Mouse (Mus musculus): ENCODE measurements around the gene Cnpy3. TPM values are rescaled to one million over a fixed set of nuclear protein-coding genes. Genes with fewer than 3 reads are reported as not detected.
"Not testable (repeated sequence)": the region's sequence is repeated elsewhere in the genome, so short reads cannot be mapped to it uniquely, and the experiment has no call there.

Gene Cnpy3
- polyA plus RNA-seq (2012): 3.0 and 3.2 TPM in 2 replicates

DNA sequence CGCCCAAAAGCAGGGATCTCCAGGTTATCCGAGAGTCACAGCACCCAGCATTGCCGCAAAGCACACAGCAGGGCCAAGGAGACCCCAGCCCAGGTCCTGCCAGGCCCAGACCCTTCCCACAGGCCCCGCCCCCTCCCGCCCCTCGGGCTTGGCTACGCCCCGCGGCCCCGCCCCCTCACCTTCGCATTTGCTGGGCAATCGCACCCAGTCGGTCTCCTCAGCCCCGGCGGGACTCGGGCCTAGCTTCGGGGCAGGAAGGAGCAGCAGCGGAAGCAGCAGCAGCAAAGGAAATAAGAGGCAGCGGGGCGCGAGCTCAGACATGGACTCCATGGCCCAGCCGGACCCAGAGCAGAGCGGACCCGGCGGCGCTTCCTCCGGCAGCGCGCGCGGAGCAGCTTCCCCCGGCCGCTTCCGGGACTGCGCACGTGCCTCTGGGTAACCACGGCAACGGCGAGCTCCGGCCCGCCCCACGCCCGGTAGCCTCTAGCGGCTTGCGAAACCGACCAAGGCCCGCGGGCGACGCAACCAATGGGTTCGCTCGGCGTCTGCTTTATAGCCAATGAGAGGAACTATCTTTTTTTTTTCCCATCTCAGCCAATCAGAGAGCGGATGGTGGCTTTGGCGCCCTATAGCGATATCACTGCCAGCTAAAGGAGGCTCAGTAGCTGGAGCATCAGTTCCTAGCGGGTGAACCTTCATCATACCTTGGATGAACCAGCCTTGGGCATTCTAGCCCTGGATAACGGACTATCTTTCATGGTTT is at the start of gene Cnpy3:
Gene Cnpy3 (minus strand): TSS at position 421 of the 763 bp plus-strand sequence.
- H3K4me3 ChIP-seq (replicated peaks): peak within 1 kb of the TSS; percentile 87
- peaks cover 12% of the 10 kb centered on the region for H3K36me3 ChIP-seq (ENCODE audit: control insufficient read depth)
- peaks cover 26% of the 10 kb centered on the region for H3K4me1 ChIP-seq (ENCODE audit: control insufficient read depth)
- TF ChIP-seq GATA1 (IDR thresholded peaks at IDR 0.05; ENCODE audit: low read length) (no peak), TAL1 (IDR thresholded peaks at IDR 0.05; ENCODE audit: low read length) (no peak)
- H3K9me3 ChIP-seq (ENCODE audit: control insufficient read depth, low read length): peaks cover 5% of the 10 kb centered on the region
- peaks cover 2% of the 10 kb centered on the region for H3K27me3 ChIP-seq (ENCODE audit: control insufficient read depth)

DNA sequence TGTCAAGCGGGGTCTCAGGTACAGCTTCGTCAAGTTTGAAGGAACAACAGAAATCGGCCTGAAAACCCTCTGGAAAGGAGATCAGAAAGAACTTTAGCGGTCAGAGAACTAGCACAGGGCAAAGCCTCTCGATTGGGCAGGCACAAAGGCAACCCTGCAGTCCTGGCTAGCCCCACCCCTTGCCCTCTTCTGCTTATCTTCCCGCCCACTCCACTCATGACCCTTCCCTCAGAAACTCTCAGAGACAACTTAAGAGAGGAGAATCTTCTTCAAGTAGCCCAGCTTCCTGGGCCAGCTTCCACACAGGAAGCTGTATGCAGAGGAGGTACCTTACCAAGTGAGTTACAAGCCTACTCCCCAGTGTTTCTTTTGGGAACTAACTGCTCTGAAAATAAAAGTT is 49.7 kb upstream of the Cnpy3 start:
- Histone ChIP-seq H3K36me3 (ENCODE audit: control insufficient read depth) (peaks cover 68% of the 10 kb centered on the region), H3K9me3 (ENCODE audit: control insufficient read depth, low read length) (no peaks in the 10 kb centered on the region), H3K4me3 (replicated peaks) (no peak overlapping the region), H3K27me3 (ENCODE audit: control insufficient read depth) (no peaks in the 10 kb centered on the region), H3K4me1 (ENCODE audit: control insufficient read depth) (peaks cover 4% of the 10 kb centered on the region)
- TF ChIP-seq GATA1 (IDR thresholded peaks at IDR 0.05; ENCODE audit: low read length) (no peak), TAL1 (IDR thresholded peaks at IDR 0.05; ENCODE audit: low read length) (no peak)

DNA sequence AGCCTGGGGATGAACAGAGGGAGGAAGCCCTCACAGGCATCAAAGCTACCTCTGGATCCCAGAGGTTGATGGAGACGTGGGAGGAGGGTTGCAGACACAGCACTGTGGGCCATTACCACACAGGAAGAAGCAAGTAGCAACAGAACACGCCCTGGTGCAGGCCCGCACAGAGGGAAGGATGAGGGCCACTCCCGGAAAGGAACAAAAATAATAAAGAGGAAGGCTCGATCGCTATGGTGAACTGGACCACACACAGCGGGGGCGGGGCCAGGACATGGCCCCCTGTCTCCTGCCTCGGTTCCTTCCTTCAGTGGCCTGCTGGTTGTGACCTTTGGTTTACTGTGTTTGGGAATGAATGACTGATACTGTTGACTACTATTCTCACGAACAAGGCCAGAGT is 47.7 kb upstream of the Cnpy3 start:
- Histone ChIP-seq H3K4me1 (ENCODE audit: control insufficient read depth) (peaks cover 4% of the 10 kb centered on the region), H3K27me3 (ENCODE audit: control insufficient read depth) (no peaks in the 10 kb centered on the region), H3K9me3 (ENCODE audit: control insufficient read depth, low read length) (no peaks in the 10 kb centered on the region), H3K36me3 (ENCODE audit: control insufficient read depth) (peaks cover 48% of the 10 kb centered on the region), H3K4me3 (replicated peaks) (no peak overlapping the region)
- TF ChIP-seq GATA1 (IDR thresholded peaks at IDR 0.05; ENCODE audit: low read length): no peak
- TF ChIP-seq TAL1 (IDR thresholded peaks at IDR 0.05; ENCODE audit: low read length): no peak

DNA sequence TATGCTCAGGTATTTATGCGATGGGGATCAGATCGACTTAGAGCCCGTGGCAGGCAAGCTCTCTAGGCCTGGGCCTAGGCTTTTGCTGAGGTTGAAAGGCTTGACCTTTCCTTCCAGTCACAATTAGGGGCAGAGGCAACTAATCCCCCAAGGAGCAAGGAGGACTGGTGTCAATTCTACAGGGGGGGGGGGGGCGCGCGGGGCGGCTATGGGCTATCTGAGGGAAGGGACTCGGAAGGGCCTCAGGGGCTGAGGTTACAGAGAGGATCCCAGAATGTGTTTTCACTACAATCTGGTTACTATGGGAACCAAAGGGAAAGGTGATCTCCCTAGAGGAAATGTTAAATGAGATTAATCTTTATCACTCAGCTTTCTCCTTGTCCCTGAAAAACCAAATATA is 45.4 kb upstream of the Cnpy3 start:
- TF ChIP-seq GATA1 (IDR thresholded peaks at IDR 0.05; ENCODE audit: low read length) (no peak), TAL1 (IDR thresholded peaks at IDR 0.05; ENCODE audit: low read length) (no peak)
- H3K36me3 ChIP-seq (ENCODE audit: control insufficient read depth): peaks cover 41% of the 10 kb centered on the region
- H3K9me3 ChIP-seq (ENCODE audit: control insufficient read depth, low read length): no peaks in the 10 kb centered on the region
- peaks cover 10% of the 10 kb centered on the region for H3K4me1 ChIP-seq (ENCODE audit: control insufficient read depth)
- H3K4me3 ChIP-seq (replicated peaks): no peak overlapping the region
- no peaks in the 10 kb centered on the region for H3K27me3 ChIP-seq (ENCODE audit: control insufficient read depth)

DNA sequence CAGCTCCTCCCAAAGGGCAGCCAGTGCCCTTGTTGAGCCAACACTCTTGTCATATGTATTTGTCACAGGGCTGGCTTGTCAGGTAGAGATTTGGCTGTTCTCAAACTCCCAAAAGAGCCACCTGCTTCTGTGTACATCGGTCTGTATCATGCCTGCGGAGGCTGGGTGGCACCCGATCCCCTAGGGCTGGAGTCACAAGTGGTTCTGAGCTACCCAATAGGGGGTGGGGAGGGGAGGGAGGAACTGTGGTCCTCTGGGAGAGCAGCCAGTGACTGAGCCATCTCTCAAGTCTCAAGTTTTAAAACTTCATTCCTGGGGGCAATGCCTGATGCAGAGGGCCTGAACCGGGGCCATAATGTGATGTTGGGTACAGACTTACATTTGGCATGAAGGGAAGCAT is 44.7 kb upstream of the Cnpy3 start:
- no peaks in the 10 kb centered on the region for H3K9me3 ChIP-seq (ENCODE audit: control insufficient read depth, low read length)
- TF ChIP-seq GATA1 (IDR thresholded peaks at IDR 0.05; ENCODE audit: low read length) (no peak), TAL1 (IDR thresholded peaks at IDR 0.05; ENCODE audit: low read length) (no peak)
- H3K4me1 ChIP-seq (ENCODE audit: control insufficient read depth): peaks cover 8% of the 10 kb centered on the region
- H3K27me3 ChIP-seq (ENCODE audit: control insufficient read depth): no peaks in the 10 kb centered on the region
- H3K4me3 ChIP-seq (replicated peaks): no peak overlapping the region
- H3K36me3 ChIP-seq (ENCODE audit: control insufficient read depth): peaks cover 35% of the 10 kb centered on the region

DNA sequence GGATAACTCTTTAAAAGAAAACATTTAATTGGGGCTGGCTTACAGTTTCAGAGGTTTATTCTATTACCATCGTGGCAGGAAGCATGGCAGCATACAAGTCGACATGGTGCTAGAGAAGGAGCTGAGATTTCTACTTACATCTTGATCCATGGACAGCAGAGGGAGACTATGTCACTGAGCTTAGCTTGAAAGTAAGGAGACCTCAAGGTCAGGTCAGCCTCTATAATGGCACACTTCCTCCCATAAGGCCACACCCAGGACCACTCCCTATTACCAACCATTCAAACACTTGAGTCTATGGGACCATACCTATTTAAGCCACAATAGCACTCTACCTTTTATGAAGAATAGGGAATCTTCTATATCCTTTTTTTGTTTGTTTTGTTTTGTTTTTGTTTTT is 40.9 kb upstream of the Cnpy3 start:
- H3K27me3 ChIP-seq (ENCODE audit: control insufficient read depth): peaks cover 2% of the 10 kb centered on the region; the same call in 1 of the 2 replicates
- TF ChIP-seq GATA1 (IDR thresholded peaks at IDR 0.05; ENCODE audit: low read length) (no peak), TAL1 (IDR thresholded peaks at IDR 0.05; ENCODE audit: low read length) (no peak)
- H3K4me1 ChIP-seq (ENCODE audit: control insufficient read depth): peaks cover 8% of the 10 kb centered on the region
- no peak overlapping the region for H3K4me3 ChIP-seq (replicated peaks)
- H3K9me3 ChIP-seq (ENCODE audit: control insufficient read depth, low read length): no peaks in the 10 kb centered on the region
- H3K36me3 ChIP-seq (ENCODE audit: control insufficient read depth): peaks cover 2% of the 10 kb centered on the region; the same call in 1 of the 2 replicates

DNA sequence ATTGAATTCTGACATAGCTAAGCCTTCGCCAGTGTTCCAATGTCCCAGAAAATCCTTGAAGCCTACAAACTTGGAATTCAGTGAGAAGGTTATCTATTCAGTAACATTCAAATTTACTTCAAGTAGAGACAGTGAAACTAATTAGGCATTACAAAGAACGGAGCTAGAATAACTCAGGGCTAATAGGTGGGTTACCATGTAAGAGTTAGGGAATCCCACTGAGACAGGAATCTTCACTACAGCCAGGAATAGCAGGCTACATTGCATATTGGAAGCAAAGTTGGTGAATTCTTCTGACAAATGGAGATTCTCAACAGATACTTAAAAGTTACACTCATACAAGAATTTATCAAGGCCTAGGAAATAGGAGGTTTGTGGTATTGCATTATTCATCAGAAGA is 36.0 kb upstream of the Cnpy3 start:
- not testable (repeated sequence) for H3K36me3 ChIP-seq (ENCODE audit: control insufficient read depth); H3K9me3 ChIP-seq (ENCODE audit: control insufficient read depth, low read length); H3K4me3 ChIP-seq (replicated peaks); H3K27me3 ChIP-seq (ENCODE audit: control insufficient read depth)
- peaks cover 21% of the 10 kb centered on the region for H3K4me1 ChIP-seq (ENCODE audit: control insufficient read depth)

DNA sequence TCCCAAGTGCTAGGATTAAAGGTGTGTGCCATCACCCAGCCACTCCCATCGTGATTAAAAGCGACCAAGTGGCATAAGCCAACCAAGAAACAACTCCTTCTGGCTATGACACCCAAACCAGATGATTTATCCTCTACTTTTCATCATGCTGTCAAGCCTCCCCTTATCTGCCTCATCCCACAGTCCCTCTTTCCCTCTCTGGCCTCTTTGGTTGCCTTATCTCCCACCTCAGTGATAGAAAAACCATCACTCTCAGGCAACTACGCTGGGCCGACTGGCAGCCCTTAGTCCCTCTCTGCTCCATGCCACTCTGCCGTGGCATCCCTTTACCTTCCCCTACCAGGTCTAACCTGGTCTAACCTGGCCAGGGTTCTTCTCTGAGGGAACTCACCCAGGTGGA is 34.9 kb upstream of the Cnpy3 start:
- Histone ChIP-seq H3K4me3 (replicated peaks) (peak overlapping the region; percentile 14), H3K4me1 (ENCODE audit: control insufficient read depth) (peaks cover 21% of the 10 kb centered on the region), H3K36me3 (ENCODE audit: control insufficient read depth) (no peaks in the 10 kb centered on the region), H3K9me3 (ENCODE audit: control insufficient read depth, low read length) (peaks cover 2% of the 10 kb centered on the region), H3K27me3 (ENCODE audit: control insufficient read depth) (peaks cover 2% of the 10 kb centered on the region; the same call in 1 of the 2 replicates)
- TF ChIP-seq GATA1 (IDR thresholded peaks at IDR 0.05; ENCODE audit: low read length): peak; percentile 37; the same call in 1 of the 2 replicates
- TF ChIP-seq TAL1 (IDR thresholded peaks at IDR 0.05; ENCODE audit: low read length): peak; percentile 37; the same call in 2 of the 3 replicates

DNA sequence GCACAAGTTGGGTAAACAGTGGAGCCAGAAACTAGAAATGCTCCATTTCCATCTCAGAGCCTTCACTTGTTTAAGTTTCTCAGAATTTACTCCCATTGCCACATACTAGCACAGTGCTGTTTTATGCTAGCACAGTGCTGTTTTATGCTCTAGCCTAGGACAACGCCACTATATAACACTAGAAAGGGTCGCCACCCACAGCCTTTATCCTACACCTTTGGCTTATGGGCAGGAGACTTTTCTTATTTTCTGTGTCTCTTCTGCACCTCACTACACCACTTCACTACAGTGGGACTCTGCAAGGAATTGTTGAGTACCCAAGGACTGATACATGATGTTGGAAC is 31.2 kb upstream of the Cnpy3 start:
- H3K4me3 ChIP-seq (replicated peaks): peak overlapping the region; percentile 95
- no peak for TF ChIP-seq GATA1 (IDR thresholded peaks at IDR 0.05; ENCODE audit: low read length)
- no peak for TF ChIP-seq TAL1 (IDR thresholded peaks at IDR 0.05; ENCODE audit: low read length)
- H3K36me3 ChIP-seq (ENCODE audit: control insufficient read depth): peaks cover 26% of the 10 kb centered on the region
- H3K4me1 ChIP-seq (ENCODE audit: control insufficient read depth): peaks cover 29% of the 10 kb centered on the region
- H3K27me3 ChIP-seq (ENCODE audit: control insufficient read depth): no peaks in the 10 kb centered on the region
- H3K9me3 ChIP-seq (ENCODE audit: control insufficient read depth, low read length): peaks cover 2% of the 10 kb centered on the region
